ENCODE assay signal across 23 mouse cellular contexts in the genomic region with DNA sequence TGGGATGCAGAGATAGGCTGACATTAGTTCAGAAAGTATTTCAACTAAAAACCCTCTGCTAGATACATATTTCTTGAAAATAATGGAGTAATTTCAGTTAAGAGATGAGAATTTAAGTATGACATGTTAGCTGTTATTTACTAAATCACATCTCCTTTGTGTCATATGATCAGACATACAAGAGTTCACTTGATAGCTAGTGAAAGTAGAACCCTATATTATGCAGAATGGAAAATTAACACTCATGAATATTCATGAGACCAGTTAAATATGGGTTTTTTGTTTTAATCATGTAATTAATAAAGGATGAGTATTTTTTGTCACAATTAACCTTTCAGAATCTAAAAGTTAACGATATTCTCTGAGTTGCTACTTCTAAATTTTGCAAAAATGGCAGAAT.
DNase-seq lines count a peak whose midpoint lies in the region; ATAC-seq and TF ChIP-seq lines count a peak whose summit lies in the region.
"Had no signal": no experiment of that assay in that cellular context is flagged by ENCODE, and none has a peak within 500 bp of the region (broad histone marks: within the 10 kb centered on the region; RNA-seq: fewer than 3 reads in every experiment).

No protein-coding gene starts in this region.

- H3K36me3 ChIP-seq in forebrain, embryonic 13.5 days (ENCODE audit: poor library complexity, severe bottlenecking) = no peaks in the 10 kb centered on the region
- no peaks in the 10 kb centered on the region for H3K36me3 ChIP-seq in forebrain, embryonic 11.5 days (ENCODE audit: control insufficient read depth, insufficient read depth, low read length)
- H3K36me3 ChIP-seq in forebrain, embryonic 15.5 days = no peaks in the 10 kb centered on the region
- no peaks in the 10 kb centered on the region for H3K36me3 ChIP-seq in forebrain, embryonic 12.5 days (replicated peaks)
- no peaks in the 10 kb centered on the region for H3K36me3 ChIP-seq in forebrain, postnatal 0 days (ENCODE audit: insufficient read depth)
- H3K36me3 ChIP-seq: embryonic facial prominence, embryonic 10.5 days; embryonic facial prominence, embryonic 12.5 days; G1E had no signal

- TF ChIP-seq CTCF in brain, embryonic 14.5 days (IDR thresholded peaks at IDR 0.05; ENCODE audit: borderline replicate concordance, extremely low read depth, insufficient read depth, insufficient read length) = no peak
- TF ChIP-seq CTCF in forebrain, postnatal 0 days (IDR thresholded peaks at IDR 0.05; ENCODE audit: low read depth) = no peak

- DNase-seq in forebrain, embryonic 11.5 days (ENCODE audit: low spot score) = no peak
- peak; percentile 36 for DNase-seq in brain, embryonic 14.5 days (ENCODE audit: low read depth)
- no peak for DNase-seq in forebrain, postnatal 0 days
- DNase-seq in layer of hippocampus, adult 11-12 months (ENCODE audit: low spot score) = no peak
- DNase-seq: adrenal gland, adult 2 months; adrenal gland, postnatal 10 days; adrenal gland, postnatal 25 days; B cell, adult 2 months; cerebellum, adult 11-12 months; cerebellum, adult 2 months; cerebellum, adult 9-10 months; cerebellum, postnatal 10 days; cerebellum, postnatal 25 days had no signal

- H3K4me3 ChIP-seq in forebrain, embryonic 13.5 days = no peak overlapping the region
- H3K4me3 ChIP-seq in forebrain, embryonic 11.5 days (ENCODE audit: low read depth, low read length) = no peak overlapping the region
- H3K4me3 ChIP-seq in forebrain, embryonic 15.5 days = no peak overlapping the region
- no peak overlapping the region for H3K4me3 ChIP-seq in forebrain, embryonic 12.5 days (replicated peaks)
- H3K4me3 ChIP-seq in forebrain, postnatal 0 days (ENCODE audit: low read depth, low read length) = no peak overlapping the region
- H3K4me3 ChIP-seq: embryonic facial prominence, embryonic 10.5 days; embryonic facial prominence, embryonic 12.5 days had no signal

- TF ChIP-seq POLR2A in brain, embryonic 14.5 days (IDR thresholded peaks at IDR 0.05; ENCODE audit: borderline replicate concordance, extremely low read depth, insufficient read depth, insufficient read length, poor library complexity, severe bottlenecking) = no peak

- no peaks in the 10 kb centered on the region for H3K27me3 ChIP-seq in forebrain, embryonic 13.5 days
- no peaks in the 10 kb centered on the region for H3K27me3 ChIP-seq in forebrain, embryonic 11.5 days (ENCODE audit: control insufficient read depth, insufficient read depth, low read length)
- H3K27me3 ChIP-seq in forebrain, embryonic 15.5 days = no peaks in the 10 kb centered on the region
- no peaks in the 10 kb centered on the region for H3K27me3 ChIP-seq in forebrain, embryonic 12.5 days
- no peaks in the 10 kb centered on the region for H3K27me3 ChIP-seq in forebrain, postnatal 0 days (ENCODE audit: insufficient read depth, low read length)
- H3K27me3 ChIP-seq: CH12.LX; embryonic facial prominence, embryonic 12.5 days; Patski had no signal

- no peaks in the 10 kb centered on the region for H3K9me3 ChIP-seq in forebrain, embryonic 13.5 days (replicated peaks)
- no peaks in the 10 kb centered on the region for H3K9me3 ChIP-seq in forebrain, embryonic 11.5 days (ENCODE audit: control insufficient read depth, low read length)
- H3K9me3 ChIP-seq in forebrain, embryonic 15.5 days = no peaks in the 10 kb centered on the region
- no peaks in the 10 kb centered on the region for H3K9me3 ChIP-seq in forebrain, embryonic 12.5 days
- no peaks in the 10 kb centered on the region for H3K9me3 ChIP-seq in forebrain, postnatal 0 days (ENCODE audit: low read length)
- H3K9me3 ChIP-seq: embryonic facial prominence, embryonic 10.5 days; embryonic facial prominence, embryonic 12.5 days; G1E had no signal

- ATAC-seq in forebrain, embryonic 13.5 days = 0 out of 2 replicates have a peak, but pooled peaks have one; percentile 65
- no peak for ATAC-seq in forebrain, embryonic 11.5 days (replicated peaks; ENCODE audit: low FRiP score)
- 0 out of 2 replicates have a peak, but pooled peaks have one; percentile 35 for ATAC-seq in forebrain, embryonic 15.5 days (replicated peaks)
- ATAC-seq in forebrain, embryonic 12.5 days (ENCODE audit: low FRiP score) = no peak
- peak; percentile 47; the same call in 1 of the 2 replicates for ATAC-seq in forebrain, postnatal 0 days
- ATAC-seq: activated CD4-positive, CD25-positive, alpha-beta regulatory T cell, adult 4 months; CD4-positive, CD25-positive, alpha-beta regulatory T cell, adult 4 months; Patski had no signal

- no peak overlapping the region for H3K27ac ChIP-seq in forebrain, embryonic 13.5 days
- H3K27ac ChIP-seq in forebrain, embryonic 11.5 days (ENCODE audit: low read depth, low read length) = no peak overlapping the region
- H3K27ac ChIP-seq in forebrain, embryonic 15.5 days (replicated peaks) = no peak overlapping the region
- no peak overlapping the region for H3K27ac ChIP-seq in forebrain, embryonic 12.5 days
- no peak overlapping the region for H3K27ac ChIP-seq in forebrain, postnatal 0 days (ENCODE audit: low read depth, low read length)
- H3K27ac ChIP-seq: embryonic facial prominence, embryonic 10.5 days; embryonic facial prominence, embryonic 12.5 days had no signal

- 65% methylated on average over 1 of the region's 1 CpGs for WGBS in forebrain, embryonic 13.5 days
- 93% methylated on average over 1 of the region's 1 CpGs for WGBS in forebrain, embryonic 11.5 days
- WGBS in forebrain, embryonic 15.5 days = 65% methylated on average over 1 of the region's 1 CpGs
- WGBS in forebrain, embryonic 12.5 days = 82% methylated on average over 1 of the region's 1 CpGs
- WGBS in forebrain, postnatal 0 days = 52% methylated on average over 1 of the region's 1 CpGs

- no peaks in the 10 kb centered on the region for H3K4me1 ChIP-seq in forebrain, embryonic 13.5 days
- no peaks in the 10 kb centered on the region for H3K4me1 ChIP-seq in forebrain, embryonic 11.5 days (replicated peaks; ENCODE audit: control insufficient read depth, insufficient read depth, low read length)
- H3K4me1 ChIP-seq in forebrain, embryonic 15.5 days = no peaks in the 10 kb centered on the region
- no peaks in the 10 kb centered on the region for H3K4me1 ChIP-seq in forebrain, embryonic 12.5 days
- no peaks in the 10 kb centered on the region for H3K4me1 ChIP-seq in forebrain, postnatal 0 days (ENCODE audit: insufficient read depth)
- H3K4me1 ChIP-seq: embryonic facial prominence, embryonic 10.5 days; embryonic facial prominence, embryonic 12.5 days had no signal

- no peak overlapping the region for H3K4me2 ChIP-seq in forebrain, embryonic 13.5 days
- no peak overlapping the region for H3K4me2 ChIP-seq in forebrain, embryonic 11.5 days (ENCODE audit: low read depth, low read length, severe bottlenecking)
- no peak overlapping the region for H3K4me2 ChIP-seq in forebrain, embryonic 15.5 days (replicated peaks)
- H3K4me2 ChIP-seq in forebrain, embryonic 12.5 days = no peak overlapping the region
- no peak overlapping the region for H3K4me2 ChIP-seq in forebrain, postnatal 0 days (ENCODE audit: low read depth)
- H3K4me2 ChIP-seq: embryonic facial prominence, embryonic 12.5 days had no signal

- H3K9ac ChIP-seq in forebrain, embryonic 13.5 days = no peak overlapping the region
- H3K9ac ChIP-seq in forebrain, embryonic 11.5 days (ENCODE audit: low read length) = no peak overlapping the region
- no peak overlapping the region for H3K9ac ChIP-seq in forebrain, embryonic 15.5 days (replicated peaks)
- no peak overlapping the region for H3K9ac ChIP-seq in forebrain, embryonic 12.5 days
- no peak overlapping the region for H3K9ac ChIP-seq in forebrain, postnatal 0 days
- H3K9ac ChIP-seq: embryonic facial prominence, embryonic 12.5 days had no signal

Comparison
In these comparisons a context has a peak if more than half of its experiments do, and no peak if none do; other contexts are left out.
1. ATAC-seq: peak in forebrain, embryonic 13.5 days (single experiment), forebrain, embryonic 15.5 days (single experiment) and forebrain, postnatal 0 days (single experiment); none in forebrain, embryonic 11.5 days (single experiment) and forebrain, embryonic 12.5 days (single experiment).